Mouse (Mus musculus) adrenal gland, postnatal 10 days (tissue): ENCODE measurements at regions not wholly inside any gene's neighbourhood (a gene's known extent, or its start where the extent isn't known, plus 50 kb on each side); places are given as distances from the start of the nearest gene placed in this dataset.

Experiments
- DNase-seq: peaks from one replicate; pipeline ENCODE4 v3.0.0; 2021; ENCODE audit warnings: mixed read lengths

DNA sequence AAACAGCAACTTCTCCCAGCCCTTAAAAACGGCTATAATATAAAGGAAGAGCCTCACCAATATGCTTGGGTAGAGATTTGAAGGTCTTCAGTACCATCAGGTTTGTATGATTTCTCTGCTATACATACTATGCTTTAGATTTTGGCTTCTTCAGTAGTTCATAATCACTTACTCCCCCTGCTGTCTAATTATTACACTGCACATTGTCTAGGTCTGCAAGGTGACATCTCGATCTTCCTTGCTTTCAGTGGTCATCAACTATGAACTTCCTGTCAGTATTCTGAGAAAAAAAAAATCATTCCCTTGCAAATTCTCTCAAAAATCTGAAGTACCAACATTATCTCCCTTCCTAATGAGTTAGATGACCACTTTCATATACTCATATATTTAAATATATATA is 225.4 kb upstream of the Galnt5 start:
- no peak for DNase-seq

GRCm38 (mm10) chr2:57776154-57776553 is 221.5 kb upstream of the Galnt5 start:
- no peak for DNase-seq

- DNase-seq: no peak
Observed at GRCm38 (mm10) chr2:57780836-57781235, 216.8 kb upstream of the Galnt5 start.

- DNase-seq: no peak
Observed at GRCm38 (mm10) chr2:57793519-57794296, 204.0 kb upstream of the Galnt5 start.

DNA sequence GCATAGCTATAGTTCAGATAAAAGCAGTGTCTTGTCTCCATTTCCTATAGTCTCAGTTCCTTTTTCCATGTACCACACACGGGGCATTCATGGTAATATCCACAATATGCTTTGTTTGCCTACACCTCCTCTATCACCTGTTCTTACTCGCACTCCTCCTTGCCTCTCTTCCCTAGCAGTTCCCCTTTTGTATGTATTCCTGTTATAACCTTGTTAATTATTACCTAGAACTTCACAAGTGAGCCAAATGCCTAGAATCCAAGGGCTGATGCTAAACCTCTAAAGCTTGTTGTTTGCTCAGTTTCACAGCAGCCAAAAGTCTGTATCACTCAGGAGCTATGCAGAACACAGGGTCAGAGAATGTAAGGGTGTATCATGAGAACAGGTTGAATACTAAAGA is 198.4 kb upstream of the Galnt5 start:
- DNase-seq: no peak

GRCm38 (mm10) chr2:57807911-57808310 is 189.8 kb upstream of the Galnt5 start:
- DNase-seq: no peak

GRCm38 (mm10) chr2:57812996-57813395 is 184.7 kb upstream of the Galnt5 start:
- no peak for DNase-seq

DNA sequence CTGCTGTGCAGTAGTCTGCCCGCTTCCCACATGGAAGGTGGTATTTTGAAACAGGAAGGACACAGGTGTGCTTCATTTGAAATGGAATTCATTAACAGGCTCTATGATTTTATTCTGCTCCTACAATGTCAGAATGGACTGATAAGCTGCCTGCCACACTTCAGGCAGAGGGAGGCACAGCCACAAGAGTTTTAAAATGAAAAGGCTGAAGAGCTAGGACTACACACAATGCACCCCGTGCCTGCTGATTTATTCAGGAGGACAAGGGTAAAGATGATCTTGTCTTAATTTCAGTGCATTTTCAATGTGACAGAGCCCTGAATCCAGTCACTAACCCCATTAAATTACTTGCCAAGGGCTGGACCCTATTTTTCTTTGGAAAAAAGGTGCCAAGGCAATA is 177.3 kb upstream of the Galnt5 start:
- DNase-seq: no peak

GRCm38 (mm10) chr2:57820923-57821322 is 176.8 kb upstream of the Galnt5 start:
- no peak for DNase-seq

DNA sequence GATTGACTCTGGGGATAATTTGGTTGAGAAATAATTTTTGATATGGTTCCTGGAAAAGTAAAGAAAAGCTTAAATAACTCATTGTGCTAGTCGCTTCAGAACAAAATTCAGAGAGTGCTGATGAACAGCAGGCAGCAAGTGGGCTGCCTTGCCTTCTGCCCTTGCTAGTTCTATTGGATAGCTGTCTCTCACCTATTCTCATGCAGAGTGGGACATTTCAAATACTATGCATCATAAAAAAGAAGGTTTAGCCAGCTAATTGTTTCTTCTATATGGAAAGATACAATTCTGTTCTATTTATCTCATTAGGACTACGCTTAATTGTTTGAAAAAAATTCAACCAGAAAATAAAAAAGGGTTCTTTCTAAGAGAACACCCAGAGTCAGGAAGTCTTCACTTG is 169.4 kb upstream of the Galnt5 start:
- no peak for DNase-seq

GRCm38 (mm10) chr2:57832565-57833355 is 164.9 kb upstream of the Galnt5 start:
- DNase-seq: peak; percentile 66

DNA sequence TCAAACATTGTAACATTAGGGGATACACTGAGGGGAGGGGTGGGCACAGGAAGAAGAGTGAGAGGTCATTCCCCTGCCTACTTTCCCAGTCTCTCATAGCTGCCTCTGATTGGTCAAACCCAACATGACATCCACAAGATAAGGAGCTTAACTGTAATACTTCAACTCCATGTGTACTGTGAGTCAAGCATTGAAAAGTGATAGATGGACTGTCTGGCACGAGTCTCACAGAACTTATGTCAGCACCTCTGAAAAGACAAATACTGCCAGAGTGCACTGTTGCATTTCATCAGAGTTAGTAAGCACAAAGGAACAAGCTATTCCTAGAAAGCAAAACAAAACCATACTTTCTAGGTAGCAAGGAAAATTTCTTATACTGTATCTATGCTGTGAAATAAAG is 152.5 kb upstream of the Galnt5 start:
- DNase-seq: no peak

- no peak for DNase-seq
Observed at GRCm38 (mm10) chr2:57847707-57848106, 150.0 kb upstream of the Galnt5 start.

GRCm38 (mm10) chr2:57849338-57850057 is 148.2 kb upstream of the Galnt5 start:
- DNase-seq: no peak

GRCm38 (mm10) chr2:57850058-57850400 is 147.7 kb upstream of the Galnt5 start:
- DNase-seq: no peak

DNA sequence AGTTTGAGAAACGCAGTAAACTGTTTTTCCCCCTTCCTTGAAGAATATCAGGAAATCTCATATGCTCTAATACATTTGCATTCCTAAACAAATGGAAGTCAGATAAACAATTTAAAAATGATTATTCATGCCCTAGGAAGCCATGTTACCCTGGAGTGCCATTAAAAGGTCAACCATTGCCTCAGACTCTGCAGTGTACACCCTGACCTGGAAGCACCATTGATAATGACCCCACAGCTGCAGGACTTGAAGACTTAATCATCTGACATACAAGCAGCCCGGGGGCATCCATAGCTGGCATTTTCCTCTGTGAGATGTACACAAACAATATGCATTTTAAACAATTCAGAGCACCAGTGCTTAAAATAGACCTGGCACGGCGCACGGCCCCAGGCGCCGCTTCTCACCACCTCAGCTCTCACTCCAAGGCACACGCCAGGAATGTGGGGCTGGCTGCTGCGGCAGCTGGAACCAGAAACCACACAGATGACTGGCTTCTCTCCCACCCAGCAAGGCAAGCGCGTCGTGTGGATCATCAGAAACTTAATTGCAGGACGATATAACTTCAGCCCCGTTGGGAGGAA is 141.1 kb upstream of the Galnt5 start:
- DNase-seq: no peak

DNA sequence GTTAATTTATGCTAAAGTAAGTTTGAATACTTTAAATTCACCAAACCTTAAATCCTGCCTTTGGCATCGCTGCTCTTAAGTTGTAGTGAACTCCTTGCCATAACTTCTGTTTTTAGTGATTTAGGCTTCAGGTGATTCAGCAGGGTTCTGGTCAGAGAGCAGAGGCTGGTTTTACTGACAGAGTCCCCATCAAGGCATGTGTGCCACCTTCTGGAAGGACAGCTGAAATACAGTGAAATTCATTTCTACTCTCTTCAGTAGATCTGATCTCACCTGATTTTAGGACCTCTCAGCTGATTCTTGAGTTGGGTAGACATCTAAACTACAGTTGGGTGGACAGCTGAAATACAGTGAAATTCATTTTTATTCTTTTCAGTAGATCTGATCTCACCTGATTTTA is 132.4 kb upstream of the Galnt5 start:
- no peak for DNase-seq

- no peak for DNase-seq
Observed at GRCm38 (mm10) chr2:57868046-57868445, 129.6 kb upstream of the Galnt5 start.

DNA sequence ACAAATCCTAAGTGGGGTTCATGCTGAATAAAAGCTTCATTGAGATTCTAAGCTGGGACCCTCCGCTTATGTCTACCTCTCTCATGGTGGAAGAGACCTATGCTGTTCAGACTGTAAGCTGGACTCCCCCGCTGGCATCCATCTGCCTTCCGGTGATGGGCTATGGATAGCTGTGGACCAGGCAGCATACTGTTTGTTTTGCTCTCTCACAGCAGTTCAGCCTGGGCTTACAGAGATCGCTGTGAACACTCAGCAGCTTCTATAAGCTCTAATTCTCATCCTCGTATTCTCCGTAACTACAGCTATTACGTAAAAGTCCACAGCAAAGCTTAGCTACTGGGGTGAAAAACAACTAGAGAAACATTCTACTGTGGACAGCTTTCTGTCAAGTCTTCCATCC is 97.5 kb upstream of the Galnt5 start:
- no peak for DNase-seq

DNA sequence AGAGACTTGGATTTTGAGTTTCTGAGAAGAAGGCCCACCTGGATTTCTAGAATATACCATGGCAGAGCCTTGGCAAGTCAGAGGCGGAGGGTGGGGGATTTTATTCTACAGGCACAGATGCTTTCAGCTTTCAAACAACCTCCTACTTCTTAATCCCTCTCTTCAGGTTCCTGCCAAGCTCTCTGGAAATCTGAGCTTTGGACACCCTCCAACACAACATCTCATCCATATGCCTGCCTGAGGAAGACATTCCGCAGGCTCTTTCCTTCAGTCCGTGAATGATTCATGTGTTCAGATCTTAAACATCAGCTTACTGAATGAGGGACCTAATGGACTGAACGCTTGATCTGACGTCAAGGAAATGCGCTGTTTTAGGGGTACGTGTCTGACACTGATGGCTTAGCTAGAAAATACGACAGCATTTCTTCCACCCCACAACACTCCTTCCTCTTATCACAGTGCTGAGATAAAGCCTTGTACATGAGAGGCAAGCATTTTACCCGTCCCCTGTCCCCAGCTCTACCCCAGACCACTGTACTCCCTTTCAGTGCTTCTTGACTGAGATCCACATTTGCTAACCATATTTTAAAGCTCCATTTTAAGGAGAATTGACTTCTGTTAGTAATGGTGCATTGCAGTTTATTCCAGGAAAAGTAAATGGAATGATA is 97.0 kb upstream of the Galnt5 start:
- DNase-seq: no peak

DNA sequence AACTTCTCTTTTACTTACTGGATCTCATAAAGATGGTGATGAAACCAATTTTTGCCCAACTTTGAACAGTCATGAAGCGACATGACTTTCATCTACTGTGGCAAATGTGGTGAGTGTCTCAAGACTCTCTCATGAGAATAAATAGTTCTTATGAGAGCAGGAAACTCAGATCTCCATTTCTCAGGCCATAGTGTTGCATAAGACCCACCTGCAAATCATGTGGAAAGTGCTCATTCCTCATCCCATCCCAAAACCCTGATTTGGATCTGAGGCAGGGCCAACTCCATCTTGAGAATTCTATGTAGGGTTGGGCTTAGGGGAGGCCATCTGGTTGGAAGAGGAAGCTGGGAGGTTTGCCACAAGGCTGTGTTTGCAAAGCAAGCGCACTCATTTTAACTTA is 92.5 kb upstream of the Galnt5 start:
- DNase-seq: no peak

GRCm38 (mm10) chr2:57906939-57907338 is 90.7 kb upstream of the Galnt5 start:
- no peak for DNase-seq
